Comparison of ENCODE assay signal across 7 mouse cellular contexts in genomic region chr1:171360253-171360652, GRCm38 (mm10). TPM values are rescaled to one million over a fixed set of nuclear protein-coding genes. Genes with fewer than 3 reads are reported as not detected.
DNase-seq lines count a peak whose midpoint lies in the region; ATAC-seq lines count a peak whose summit lies in the region.

No protein-coding gene starts in this region.

- 7% methylated on average over 22 of the region's 26 CpGs for WGBS in embryonic facial prominence, embryonic 12.5 days
- WGBS in intestine, embryonic 16.5 days, result 11% methylated on average over 26 of the region's 26 CpGs
- 3% methylated on average over 26 of the region's 26 CpGs for WGBS in midbrain, embryonic 12.5 days

- peaks cover 11% of the 10 kb centered on the region; the same call in 1 of the 2 replicates for H3K4me1 ChIP-seq in embryonic facial prominence, embryonic 12.5 days
- H3K4me1 ChIP-seq in intestine, embryonic 16.5 days (ENCODE audit: control insufficient read depth, insufficient read depth, low read length), result peaks cover 9% of the 10 kb centered on the region; the same call in 1 of the 2 replicates
- H3K4me1 ChIP-seq in midbrain, embryonic 12.5 days, result peaks cover 14% of the 10 kb centered on the region

- H3K4me2 ChIP-seq in embryonic facial prominence, embryonic 12.5 days (replicated peaks), result peak overlapping the region; percentile 72
- peak overlapping the region; percentile 73 for H3K4me2 ChIP-seq in intestine, embryonic 16.5 days (ENCODE audit: low read depth, low read length)
- H3K4me2 ChIP-seq in midbrain, embryonic 12.5 days (replicated peaks), result peak overlapping the region; percentile 76

- peak; percentile 42 for DNase-seq in layer of hippocampus, adult 11-12 months (ENCODE audit: low spot score)
- DNase-seq in layer of hippocampus, postnatal 14 days (ENCODE audit: low spot score in 2 of 2), result no peak
- DNase-seq in cerebellum, adult 8-10 months, result peak; percentile 41
- no peak for DNase-seq in T-cell, adult 2 months (ENCODE audit: low spot score)

- peak overlapping the region; percentile 67 for H3K9ac ChIP-seq in embryonic facial prominence, embryonic 12.5 days
- peak overlapping the region; percentile 67 for H3K9ac ChIP-seq in intestine, embryonic 16.5 days (ENCODE audit: low read depth, low read length)
- H3K9ac ChIP-seq in midbrain, embryonic 12.5 days (replicated peaks), result peak overlapping the region; percentile 61

- ATAC-seq in embryonic facial prominence, embryonic 12.5 days (ENCODE audit: insufficient number of reproducible peaks, insufficient read depth, low FRiP score, low TSS enrichment), result peak; percentile 54; the same call in 1 of the 2 replicates
- peak; percentile 60; the same call in 1 of the 2 replicates for ATAC-seq in intestine, embryonic 16.5 days
- no peak; the same call in 1 of the 2 replicates for ATAC-seq in midbrain, embryonic 12.5 days (ENCODE audit: low FRiP score, low read depth)

- peaks cover 20% of the 10 kb centered on the region for H3K36me3 ChIP-seq in embryonic facial prominence, embryonic 12.5 days
- H3K36me3 ChIP-seq in intestine, embryonic 16.5 days (ENCODE audit: control insufficient read depth, insufficient read depth, low read length), result peaks cover 3% of the 10 kb centered on the region; the same call in 1 of the 2 replicates
- H3K36me3 ChIP-seq in midbrain, embryonic 12.5 days, result peaks cover 21% of the 10 kb centered on the region; the same call in 1 of the 2 replicates

- no peaks in the 10 kb centered on the region for H3K9me3 ChIP-seq in embryonic facial prominence, embryonic 12.5 days
- H3K9me3 ChIP-seq in intestine, embryonic 16.5 days (ENCODE audit: control insufficient read depth, low read length), result no peaks in the 10 kb centered on the region
- no peaks in the 10 kb centered on the region for H3K9me3 ChIP-seq in midbrain, embryonic 12.5 days

- H3K27me3 ChIP-seq in embryonic facial prominence, embryonic 12.5 days, result no peaks in the 10 kb centered on the region
- H3K27me3 ChIP-seq in intestine, embryonic 16.5 days (replicated peaks; ENCODE audit: control insufficient read depth, insufficient read depth, low read length), result no peaks in the 10 kb centered on the region
- H3K27me3 ChIP-seq in midbrain, embryonic 12.5 days, result no peaks in the 10 kb centered on the region

- H3K27ac ChIP-seq in embryonic facial prominence, embryonic 12.5 days, result 0 out of 2 replicates have a peak overlapping the region, but pooled peaks have one; percentile 26
- H3K27ac ChIP-seq in intestine, embryonic 16.5 days (ENCODE audit: low read length), result no peak overlapping the region
- peak overlapping the region; percentile 63 for H3K27ac ChIP-seq in midbrain, embryonic 12.5 days (replicated peaks)

- peak overlapping the region; percentile 52 for H3K4me3 ChIP-seq in embryonic facial prominence, embryonic 12.5 days
- peak overlapping the region; percentile 56 for H3K4me3 ChIP-seq in intestine, embryonic 16.5 days (ENCODE audit: low read length)
- peak overlapping the region; percentile 47 for H3K4me3 ChIP-seq in midbrain, embryonic 12.5 days

RNA-seq across cellular contexts. Expression of gene Klhdc9, which starts 0.3 kb away (rescaled TPM):
- 1 to 10 TPM; 6.8 to 7.4 TPM for total RNA-seq in layer of hippocampus, postnatal 14 days (2021)
- 1.0 and 1.8 TPM in 2 replicates for polyA plus RNA-seq in embryonic facial prominence, embryonic 12.5 days (2016; fragmentation: Nextera tagmentation; extraction: Ambion mirVana)
- polyA plus RNA-seq in intestine, embryonic 16.5 days (2015; fragmentation: Nextera tagmentation; extraction: Ambion mirVana), result 0.60 and 1.1 TPM in 2 replicates
- polyA plus RNA-seq in midbrain, embryonic 12.5 days (2016; fragmentation: Nextera tagmentation; extraction: Ambion mirVana), result 1.9 and 2.3 TPM in 2 replicates

RNA-seq across cellular contexts. Expression of gene Nectin4, which starts 9.6 kb away (rescaled TPM):
- total RNA-seq in layer of hippocampus, postnatal 14 days (2021), result 1 to 10 TPM; 2.1 to 3.1 TPM
- polyA plus RNA-seq in embryonic facial prominence, embryonic 12.5 days (2016; fragmentation: Nextera tagmentation; extraction: Ambion mirVana), result 7.5 and 8.7 TPM in 2 replicates
- 2.8 and 3.8 TPM in 2 replicates for polyA plus RNA-seq in intestine, embryonic 16.5 days (2015; fragmentation: Nextera tagmentation; extraction: Ambion mirVana)
- 0.88 and 1.4 TPM in 2 replicates for polyA plus RNA-seq in midbrain, embryonic 12.5 days (2016; fragmentation: Nextera tagmentation; extraction: Ambion mirVana)

RNA-seq across cellular contexts. Expression of gene Pfdn2, which starts 14.8 kb away (rescaled TPM):
- 100 to 1,000 TPM; 123 to 135 TPM for total RNA-seq in layer of hippocampus, postnatal 14 days (2021)
- 118 and 127 TPM in 2 replicates for polyA plus RNA-seq in embryonic facial prominence, embryonic 12.5 days (2016; fragmentation: Nextera tagmentation; extraction: Ambion mirVana)
- polyA plus RNA-seq in intestine, embryonic 16.5 days (2015; fragmentation: Nextera tagmentation; extraction: Ambion mirVana), result 83.5 and 99.0 TPM in 2 replicates
- polyA plus RNA-seq in midbrain, embryonic 12.5 days (2016; fragmentation: Nextera tagmentation; extraction: Ambion mirVana), result 140 and 149 TPM in 2 replicates

RNA-seq across cellular contexts. Expression of gene Nit1, which starts 14.8 kb away (rescaled TPM):
- total RNA-seq in layer of hippocampus, postnatal 14 days (2021), result 10 to 100 TPM; 40.5 to 41.4 TPM
- 43.6 and 44.8 TPM in 2 replicates for polyA plus RNA-seq in embryonic facial prominence, embryonic 12.5 days (2016; fragmentation: Nextera tagmentation; extraction: Ambion mirVana)
- polyA plus RNA-seq in intestine, embryonic 16.5 days (2015; fragmentation: Nextera tagmentation; extraction: Ambion mirVana), result 57.6 and 60.9 TPM in 2 replicates
- 45.9 and 49.7 TPM in 2 replicates for polyA plus RNA-seq in midbrain, embryonic 12.5 days (2016; fragmentation: Nextera tagmentation; extraction: Ambion mirVana)

RNA-seq across cellular contexts. Expression of gene Arhgap30, which starts 28.5 kb away (rescaled TPM):
- 1 to 10 TPM; 2.1 to 2.4 TPM for total RNA-seq in layer of hippocampus, postnatal 14 days (2021)
- 0.97 and 1.1 TPM in 2 replicates for polyA plus RNA-seq in embryonic facial prominence, embryonic 12.5 days (2016; fragmentation: Nextera tagmentation; extraction: Ambion mirVana)
- 2.0 and 2.5 TPM in 2 replicates for polyA plus RNA-seq in intestine, embryonic 16.5 days (2015; fragmentation: Nextera tagmentation; extraction: Ambion mirVana)
- 1.0 and 1.4 TPM in 2 replicates for polyA plus RNA-seq in midbrain, embryonic 12.5 days (2016; fragmentation: Nextera tagmentation; extraction: Ambion mirVana)

Comparison
In these comparisons a context has a peak if more than half of its experiments do, and no peak if none do; other contexts are left out.
1. DNase-seq: peak in layer of hippocampus, adult 11-12 months (single experiment) and cerebellum, adult 8-10 months (single experiment); none in layer of hippocampus, postnatal 14 days (0 of 2) and T-cell, adult 2 months (single experiment).
2. Peak in every context shown above with its lines, with median percentiles within 50 percentile points of each other: H3K4me2 ChIP-seq, H3K4me3 ChIP-seq and H3K9ac ChIP-seq.